Mouse (Mus musculus) limb, embryonic 14.5 days (tissue): ENCODE measurements at regions not wholly inside any gene's neighbourhood (a gene's known extent, or its start where the extent isn't known, plus 50 kb on each side); places are given as distances from the start of the nearest gene placed in this dataset.

ENCODE experiments used
- ATAC-seq: fragments of 200-750 bp; cut with Nextera tagmentation; 2 replicates; pipeline ENCODE4 v1.8.0; 2017; ENCODE audit warnings: low read depth, moderate number of reproducible peaks, moderate TSS enrichment; ENCODE audit not compliant: low FRiP score
- DNase-seq: peaks from one replicate; pipeline ENCODE4 v3.0.0-alpha.2; 2015; ENCODE audit warnings: low spot score
- H3K27ac ChIP-seq: fragments of 300-500 bp; sonication (generic); replicated peaks from 2 replicates; pipeline ENCODE4 v1.5.1; 2014; ENCODE audit warnings: low read depth, mild to moderate bottlenecking, low read length, moderate library complexity, mixed read lengths
- H3K27me3 ChIP-seq: fragments of 300-500 bp; sonication (generic); 2 replicates; pipeline ENCODE4 v1.6.1; 2014; ENCODE audit warnings: low read length, mixed read lengths; ENCODE audit not compliant: control insufficient read depth, insufficient read depth
- H3K36me3 ChIP-seq: fragments of 300-500 bp; sonication (generic); 2 replicates; pipeline ENCODE4 v1.6.1; 2014; ENCODE audit warnings: mild to moderate bottlenecking, low read length, moderate library complexity, mixed read lengths; ENCODE audit not compliant: control insufficient read depth, insufficient read depth
- H3K4me1 ChIP-seq: fragments of 300-500 bp; sonication (generic); 2 replicates; pipeline ENCODE4 v1.6.1; 2014; ENCODE audit warnings: antibody characterized with exemption, low read length, mixed read lengths; ENCODE audit not compliant: control insufficient read depth, insufficient read depth
- H3K4me2 ChIP-seq: fragments of 300-500 bp; sonication (generic); replicated peaks from 2 replicates; pipeline ENCODE4 v1.6.1; 2014; ENCODE audit warnings: low read depth, mild to moderate bottlenecking, low read length, moderate library complexity; ENCODE audit not compliant: severe bottlenecking
- H3K4me3 ChIP-seq: fragments of 300-500 bp; sonication (generic); replicated peaks from 2 replicates; pipeline ENCODE4 v1.5.1; 2014; ENCODE audit warnings: low read length
- H3K9ac ChIP-seq: fragments of 300-500 bp; sonication (generic); 2 replicates; pipeline ENCODE4 v1.6.1; 2014; ENCODE audit warnings: mild to moderate bottlenecking, low read depth, low read length, moderate library complexity; ENCODE audit not compliant: severe bottlenecking
- H3K9me3 ChIP-seq: fragments of 300-500 bp; sonication (generic); 2 replicates; pipeline ENCODE4 v1.6.1; 2016; ENCODE audit warnings: low read length; ENCODE audit not compliant: control insufficient read depth
- POLR2A ChIP-seq: fragments of 200-500 bp; IDR thresholded peaks from 2 replicates; pipeline ENCODE4 v1.8.0; 2012; ENCODE audit warnings: inconsistent platforms, mild to moderate bottlenecking, moderate library complexity, borderline replicate concordance; ENCODE audit not compliant: insufficient read depth, insufficient read length; ENCODE audit errors: extremely low read depth
- WGBS: fragments of 180-500 bp; shearing (Covaris S2); extraction: QIAGEN DNeasy Blood & Tissue Kit; methylation state at CpG from one replicate; pipeline ENCODE4 v1.1.7; 2014; 5-methylcytosine and 5-hydroxymethylcytosine counted together

DNA sequence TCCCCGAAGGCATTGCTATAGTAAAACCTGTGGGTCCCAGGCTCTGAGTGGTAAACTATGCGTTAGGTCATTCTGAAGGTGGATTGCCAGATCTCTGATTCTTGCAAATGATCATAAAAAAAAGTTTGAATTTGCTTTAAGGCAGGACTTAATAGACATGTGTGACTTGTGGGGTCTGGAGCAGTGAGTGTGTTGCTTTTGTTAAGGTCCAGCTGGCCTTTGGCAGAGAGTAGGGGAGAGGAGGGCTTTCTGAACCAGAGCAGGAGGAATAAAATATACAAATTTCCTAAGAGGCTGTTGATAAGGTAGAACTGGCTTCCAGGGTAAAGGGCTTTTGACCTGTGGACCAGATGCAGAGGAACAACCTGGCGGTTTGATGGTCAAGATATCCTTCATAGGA is 69.0 kb downstream of the Foxb1 start:
- WGBS: 67% methylated on average over 3 of the region's 3 CpGs
- Histone ChIP-seq H3K9me3 (no peaks in the 10 kb centered on the region), H3K4me1 (no peaks in the 10 kb centered on the region), H3K27ac (no peak overlapping the region), H3K9ac (no peak overlapping the region), H3K4me2 (no peak overlapping the region), H3K4me3 (no peak overlapping the region), H3K36me3 (no peaks in the 10 kb centered on the region), H3K27me3 (no peaks in the 10 kb centered on the region)
- no peak for ATAC-seq
- TF ChIP-seq POLR2A: no peak
- DNase-seq: no peak

DNA sequence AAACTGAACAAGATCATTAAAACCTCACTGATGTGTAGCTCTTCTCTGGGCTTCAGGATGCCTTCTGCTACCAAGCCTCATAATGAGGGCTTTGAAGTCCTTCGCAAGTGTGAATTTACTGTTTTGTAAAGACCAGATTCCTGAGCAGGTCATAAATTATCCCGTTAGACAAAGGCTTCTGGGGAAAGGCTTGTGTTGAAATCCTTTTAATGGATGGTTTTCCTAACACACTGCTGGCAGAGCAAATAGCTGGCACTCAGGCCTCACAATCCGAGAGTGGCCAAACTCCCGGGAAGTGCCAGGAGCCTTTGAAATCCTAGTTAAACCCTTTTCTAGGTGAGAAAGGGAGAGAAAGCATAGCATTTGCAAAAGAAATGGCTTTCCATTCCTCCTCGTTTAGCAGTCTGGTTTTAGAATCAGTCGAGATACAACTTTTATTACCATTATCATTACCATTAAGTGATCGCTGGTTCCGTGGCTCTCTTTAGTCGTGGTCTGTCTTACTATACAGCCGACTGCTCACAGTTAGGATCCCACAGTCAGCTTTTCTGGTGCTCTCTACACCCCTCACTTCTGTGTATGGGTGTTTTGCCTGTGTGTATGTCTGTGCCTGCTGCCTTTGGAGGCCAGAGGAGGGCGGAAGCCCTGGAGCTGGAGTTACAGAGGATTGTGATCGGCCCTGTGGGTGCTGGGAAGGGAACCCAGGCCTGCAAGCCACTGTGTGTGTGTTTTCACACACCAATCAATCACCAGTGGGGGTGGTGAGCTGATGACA is 73.2 kb downstream of the Foxb1 start:
- WGBS: 14% methylated on average over 12 of the region's 12 CpGs
- TF ChIP-seq POLR2A: no peak

GRCm38 (mm10) chr9:69686766-69687165 is 74.0 kb downstream of the Foxb1 start:
- ATAC-seq: no peak
- Histone ChIP-seq H3K4me1 (no peaks in the 10 kb centered on the region), H3K27me3 (no peaks in the 10 kb centered on the region), H3K36me3 (no peaks in the 10 kb centered on the region), H3K27ac (no peak overlapping the region), H3K9ac (no peak overlapping the region), H3K9me3 (no peaks in the 10 kb centered on the region), H3K4me2 (no peak overlapping the region), H3K4me3 (no peak overlapping the region)
- TF ChIP-seq POLR2A: no peak
- no peak for DNase-seq
- 52% methylated on average over 4 of the region's 4 CpGs for WGBS

More for the DNA sequence above, 73.2 kb downstream of the Foxb1 start:
- ATAC-seq (no peak), DNase-seq (no peak)
- H3K36me3 ChIP-seq: no peaks in the 10 kb centered on the region
- H3K27me3 ChIP-seq: no peaks in the 10 kb centered on the region
- no peak overlapping the region for H3K27ac ChIP-seq
- no peak overlapping the region; the same call in 1 of the 2 replicates for H3K9ac ChIP-seq
- H3K4me3 ChIP-seq: no peak overlapping the region
- H3K4me1 ChIP-seq: no peaks in the 10 kb centered on the region
- no peak overlapping the region for H3K4me2 ChIP-seq
- H3K9me3 ChIP-seq: no peaks in the 10 kb centered on the region

DNA sequence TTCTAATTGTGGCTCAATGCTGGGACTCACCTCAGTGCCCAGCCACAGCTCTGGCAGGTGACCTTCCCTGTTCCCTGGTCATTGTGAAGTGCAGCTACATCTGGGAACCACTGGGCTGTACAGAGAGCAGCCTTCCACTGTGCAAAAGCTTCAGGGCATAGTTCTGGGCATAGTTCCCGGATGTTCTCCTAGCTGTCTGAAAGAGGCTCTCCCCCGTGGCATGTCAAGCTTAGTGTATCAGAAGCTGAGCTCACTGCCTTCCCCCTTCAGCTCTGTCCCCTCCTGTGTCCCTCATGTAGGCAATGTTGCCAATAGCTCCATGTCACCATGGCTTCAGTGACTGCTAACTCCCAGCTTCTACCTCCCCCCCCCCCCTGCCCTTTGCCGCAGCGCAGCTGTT is 75.1 kb downstream of the Foxb1 start:
- no peak for ATAC-seq
- TF ChIP-seq POLR2A: no peak
- H3K27me3 ChIP-seq: no peaks in the 10 kb centered on the region

DNA sequence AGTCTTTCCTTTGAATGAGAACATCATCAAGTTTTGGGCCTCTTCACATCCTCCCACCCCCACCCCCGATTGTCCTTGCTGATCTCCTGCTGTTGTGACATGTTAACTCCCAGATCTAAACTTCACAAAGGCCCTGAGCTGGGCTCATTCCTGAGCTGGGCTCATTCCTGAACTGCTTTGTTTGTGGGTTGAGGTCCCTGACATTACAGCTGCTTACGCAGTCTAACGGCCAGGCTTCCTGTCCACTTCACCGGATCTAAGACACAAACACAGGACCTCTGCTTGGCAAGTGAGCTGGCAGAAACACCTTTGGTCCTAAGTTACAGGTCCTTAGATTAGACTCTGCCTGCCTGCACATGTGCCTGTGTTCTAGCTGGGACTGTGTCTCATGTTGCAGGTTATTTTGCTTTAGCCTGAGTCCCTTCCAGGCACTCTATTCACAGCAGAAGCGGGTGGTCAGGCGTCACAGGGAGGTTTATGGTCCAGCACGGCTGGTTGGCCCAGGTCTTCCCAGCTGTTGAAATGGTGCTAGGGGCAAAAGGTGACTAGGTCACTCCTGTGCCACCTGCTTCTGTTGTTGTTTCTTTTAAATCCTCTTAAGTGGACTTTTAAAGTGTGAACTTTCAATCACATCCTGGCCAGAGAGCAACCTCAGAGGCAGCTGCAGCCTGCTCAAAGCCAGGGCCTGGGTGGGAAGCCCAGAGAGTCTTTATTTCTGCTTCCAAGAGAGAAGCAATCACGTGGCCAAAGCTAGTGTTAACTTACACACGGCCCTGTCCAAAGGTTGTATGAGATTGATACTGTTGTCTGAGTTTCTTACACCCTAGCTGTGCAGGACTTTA is 79.1 kb downstream of the Foxb1 start:
- DNase-seq (no peak), ATAC-seq (peak; percentile 26; the same call in 1 of the 2 replicates)

More for the DNA sequence above, 75.1 kb downstream of the Foxb1 start:
- Histone ChIP-seq H3K4me2 (no peak overlapping the region), H3K9ac (no peak overlapping the region), H3K9me3 (no peaks in the 10 kb centered on the region), H3K27ac (no peak overlapping the region), H3K4me3 (no peak overlapping the region), H3K36me3 (no peaks in the 10 kb centered on the region), H3K4me1 (no peaks in the 10 kb centered on the region)
- WGBS: 38% methylated on average over 4 of the region's 4 CpGs
- DNase-seq: no peak

More for the DNA sequence above, 79.1 kb downstream of the Foxb1 start:
- no peaks in the 10 kb centered on the region for H3K4me1 ChIP-seq
- no peaks in the 10 kb centered on the region for H3K36me3 ChIP-seq
- no peak overlapping the region for H3K4me3 ChIP-seq
- H3K27ac ChIP-seq: no peak overlapping the region
- no peak overlapping the region for H3K4me2 ChIP-seq
- 14% methylated on average over 9 of the region's 9 CpGs for WGBS
- H3K9ac ChIP-seq: no peak overlapping the region
- no peaks in the 10 kb centered on the region for H3K9me3 ChIP-seq
- H3K27me3 ChIP-seq: no peaks in the 10 kb centered on the region
- no peak for TF ChIP-seq POLR2A
